ENCODE assay signal across 40 mouse cellular contexts in the genomic region with DNA sequence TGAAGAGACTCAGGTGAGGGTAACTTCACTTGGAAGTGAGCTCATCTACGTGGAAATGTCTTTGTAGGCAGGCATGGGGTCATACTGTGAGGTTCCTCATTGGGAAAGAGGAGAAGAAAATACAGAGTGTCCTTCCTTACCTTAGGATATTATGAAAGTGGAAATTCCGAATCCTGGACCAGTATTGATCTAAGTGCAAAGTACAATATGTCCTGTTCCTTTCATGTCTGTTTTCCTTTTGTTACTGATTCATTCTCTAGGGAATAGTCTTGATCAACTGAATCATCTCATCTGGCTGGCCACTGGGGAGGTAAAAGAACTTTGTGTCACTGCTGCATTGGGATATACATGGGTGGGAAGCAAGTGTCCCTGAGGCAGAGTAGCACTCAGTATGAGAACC. TPM values are rescaled to one million over a fixed set of nuclear protein-coding genes. Genes with fewer than 3 reads are reported as not detected.
"Had no signal": no experiment of that assay in that cellular context is flagged by ENCODE, and none has a peak within 500 bp of the region (broad histone marks: within the 10 kb centered on the region; RNA-seq: fewer than 3 reads in every experiment).

No protein-coding gene starts in this region.

- H3K4me3 ChIP-seq: embryonic facial prominence, embryonic 10.5 days; embryonic facial prominence, embryonic 12.5 days; embryonic facial prominence, embryonic 13.5 days; embryonic facial prominence, embryonic 15.5 days; erythroblast, embryonic 14.5 days; forebrain, embryonic 10.5 days; forebrain, embryonic 12.5 days; forebrain, embryonic 13.5 days; forebrain, embryonic 15.5 days; gastrocnemius, adult 2 months; heart, adult 2 months had no signal

- H3K4me1 ChIP-seq: embryonic facial prominence, embryonic 10.5 days; embryonic facial prominence, embryonic 12.5 days; embryonic facial prominence, embryonic 13.5 days; embryonic facial prominence, embryonic 15.5 days; forebrain, embryonic 10.5 days; forebrain, embryonic 12.5 days; forebrain, embryonic 13.5 days; forebrain, embryonic 15.5 days had no signal

- H3K27ac ChIP-seq: embryonic facial prominence, embryonic 10.5 days; embryonic facial prominence, embryonic 12.5 days; embryonic facial prominence, embryonic 13.5 days; embryonic facial prominence, embryonic 15.5 days; forebrain, embryonic 10.5 days; forebrain, embryonic 12.5 days; forebrain, embryonic 13.5 days; forebrain, embryonic 15.5 days; gastrocnemius, adult 2 months; heart, adult 2 months had no signal

- ATAC-seq: forebrain, embryonic 13.5 days; forebrain, embryonic 14.5 days; forebrain, embryonic 15.5 days; forebrain, embryonic 16.5 days; forebrain, postnatal 0 days had no signal

- H3K27me3 ChIP-seq: embryonic facial prominence, embryonic 12.5 days; embryonic facial prominence, embryonic 13.5 days; embryonic facial prominence, embryonic 15.5 days; forebrain, embryonic 12.5 days; forebrain, embryonic 13.5 days; forebrain, embryonic 15.5 days had no signal

- H3K36me3 ChIP-seq: embryonic facial prominence, embryonic 10.5 days; embryonic facial prominence, embryonic 12.5 days; embryonic facial prominence, embryonic 13.5 days; embryonic facial prominence, embryonic 15.5 days; forebrain, embryonic 10.5 days; forebrain, embryonic 12.5 days; forebrain, embryonic 15.5 days had no signal

- H3K9ac ChIP-seq: embryonic facial prominence, embryonic 12.5 days; embryonic facial prominence, embryonic 13.5 days; embryonic facial prominence, embryonic 15.5 days; forebrain, embryonic 12.5 days; forebrain, embryonic 13.5 days; forebrain, embryonic 15.5 days; forebrain, postnatal 0 days had no signal

- DNase-seq: cerebellum, adult 2 months; cerebellum, adult 8-10 months; cerebellum, adult 9-10 months; cerebellum, adult 9-11 months; cerebellum, postnatal 10 days; cerebellum, postnatal 14 days; cerebellum, postnatal 25 days; cerebellum, postnatal 36 days; embryo, embryonic 11 days; forebrain, postnatal 0 days; gastrocnemius, adult 2 months; gastrocnemius, postnatal 10 days; gastrocnemius, postnatal 14 days; gastrocnemius, postnatal 25 days; gastrocnemius, postnatal 36 days; heart, adult 11 months; heart, adult 18-20 months; heart, adult 2 months had no signal

- H3K4me2 ChIP-seq: embryonic facial prominence, embryonic 12.5 days; embryonic facial prominence, embryonic 13.5 days; embryonic facial prominence, embryonic 15.5 days; forebrain, embryonic 12.5 days; forebrain, embryonic 13.5 days; forebrain, embryonic 15.5 days had no signal

- H3K9me3 ChIP-seq: embryonic facial prominence, embryonic 10.5 days; embryonic facial prominence, embryonic 12.5 days; embryonic facial prominence, embryonic 13.5 days; embryonic facial prominence, embryonic 15.5 days; forebrain, embryonic 10.5 days; forebrain, embryonic 12.5 days; forebrain, embryonic 13.5 days; forebrain, embryonic 15.5 days had no signal

RNA-seq across cellular contexts. Expression of a gene that starts 1.2 kb away (rescaled TPM):
- total RNA-seq: common myeloid progenitor, adult 5-6 weeks; forebrain, postnatal 0 days; gastrocnemius, adult 18-20 months; gastrocnemius, adult 8-10 months; gastrocnemius, postnatal 10 days; gastrocnemius, postnatal 14 days; gastrocnemius, postnatal 25 days; gastrocnemius, postnatal 36 days; granulocyte monocyte progenitor cell, adult 5-6 weeks; heart, adult 18-20 months; heart, adult 2 months had no signal
- polyA plus RNA-seq: embryonic facial prominence, embryonic 10.5 days; embryonic facial prominence, embryonic 11.5 days; embryonic facial prominence, embryonic 12.5 days; embryonic facial prominence, embryonic 13.5 days; embryonic facial prominence, embryonic 14.5 days; embryonic facial prominence, embryonic 15.5 days; erythroblast, embryonic 14.5 days; forebrain, embryonic 10.5 days; forebrain, embryonic 11.5 days; forebrain, embryonic 12.5 days; forebrain, embryonic 13.5 days; forebrain, embryonic 14.5 days; forebrain, embryonic 15.5 days; forebrain, embryonic 16.5 days; forebrain, postnatal 0 days; frontal cortex, adult 2 months; gonadal fat pad, adult 2 months; heart, adult 2 months had no signal

RNA-seq across cellular contexts. Expression of a gene that starts 29.5 kb away (rescaled TPM):
- total RNA-seq: common myeloid progenitor, adult 5-6 weeks; forebrain, postnatal 0 days; gastrocnemius, adult 18-20 months; gastrocnemius, adult 2 months; gastrocnemius, adult 8-10 months; gastrocnemius, postnatal 10 days; gastrocnemius, postnatal 14 days; gastrocnemius, postnatal 25 days; gastrocnemius, postnatal 36 days; gastrocnemius, postnatal 4 days; granulocyte monocyte progenitor cell, adult 5-6 weeks; heart, adult 18-20 months; heart, adult 2 months had no signal
- polyA plus RNA-seq: cerebellum, adult 2 months; cortical plate, adult 2 months; embryonic facial prominence, embryonic 10.5 days; embryonic facial prominence, embryonic 11.5 days; embryonic facial prominence, embryonic 12.5 days; embryonic facial prominence, embryonic 13.5 days; embryonic facial prominence, embryonic 14.5 days; embryonic facial prominence, embryonic 15.5 days; erythroblast, embryonic 14.5 days; forebrain, embryonic 10.5 days; forebrain, embryonic 11.5 days; forebrain, embryonic 12.5 days; forebrain, embryonic 13.5 days; forebrain, embryonic 14.5 days; forebrain, embryonic 15.5 days; forebrain, embryonic 16.5 days; forebrain, postnatal 0 days; frontal cortex, adult 2 months; gonadal fat pad, adult 2 months; heart, adult 2 months had no signal

RNA-seq across cellular contexts. Expression of a gene that starts 30.3 kb away (rescaled TPM):
- total RNA-seq: common myeloid progenitor, adult 5-6 weeks; forebrain, postnatal 0 days; gastrocnemius, adult 18-20 months; gastrocnemius, adult 2 months; gastrocnemius, adult 8-10 months; gastrocnemius, postnatal 10 days; gastrocnemius, postnatal 14 days; gastrocnemius, postnatal 25 days; gastrocnemius, postnatal 4 days; granulocyte monocyte progenitor cell, adult 5-6 weeks; heart, adult 18-20 months had no signal
- polyA plus RNA-seq: embryonic facial prominence, embryonic 10.5 days; embryonic facial prominence, embryonic 11.5 days; embryonic facial prominence, embryonic 12.5 days; embryonic facial prominence, embryonic 13.5 days; embryonic facial prominence, embryonic 14.5 days; embryonic facial prominence, embryonic 15.5 days; erythroblast, embryonic 14.5 days; forebrain, embryonic 10.5 days; forebrain, embryonic 11.5 days; forebrain, embryonic 12.5 days; forebrain, embryonic 13.5 days; forebrain, embryonic 14.5 days; forebrain, embryonic 15.5 days; forebrain, embryonic 16.5 days; forebrain, postnatal 0 days; gonadal fat pad, adult 2 months; heart, adult 2 months had no signal

RNA-seq across cellular contexts. Expression of a gene that starts 35.5 kb away (rescaled TPM):
- total RNA-seq: common myeloid progenitor, adult 5-6 weeks; forebrain, postnatal 0 days; gastrocnemius, adult 18-20 months; gastrocnemius, adult 2 months; gastrocnemius, adult 8-10 months; gastrocnemius, postnatal 10 days; gastrocnemius, postnatal 25 days; gastrocnemius, postnatal 36 days; heart, adult 18-20 months; heart, adult 2 months had no signal
- polyA plus RNA-seq: embryonic facial prominence, embryonic 10.5 days; embryonic facial prominence, embryonic 11.5 days; embryonic facial prominence, embryonic 12.5 days; embryonic facial prominence, embryonic 13.5 days; embryonic facial prominence, embryonic 14.5 days; embryonic facial prominence, embryonic 15.5 days; erythroblast, embryonic 14.5 days; forebrain, embryonic 10.5 days; forebrain, embryonic 11.5 days; forebrain, embryonic 12.5 days; forebrain, embryonic 13.5 days; forebrain, embryonic 14.5 days; forebrain, embryonic 15.5 days; forebrain, embryonic 16.5 days; forebrain, postnatal 0 days had no signal

RNA-seq across cellular contexts. Expression of a gene that starts 40.6 kb away (rescaled TPM):
- total RNA-seq: common myeloid progenitor, adult 5-6 weeks; forebrain, postnatal 0 days; gastrocnemius, adult 18-20 months; gastrocnemius, adult 2 months; gastrocnemius, adult 8-10 months; gastrocnemius, postnatal 10 days; gastrocnemius, postnatal 14 days; gastrocnemius, postnatal 25 days; gastrocnemius, postnatal 36 days; gastrocnemius, postnatal 4 days; granulocyte monocyte progenitor cell, adult 5-6 weeks; heart, adult 18-20 months; heart, adult 2 months had no signal
- polyA plus RNA-seq: cerebellum, adult 2 months; cortical plate, adult 2 months; embryonic facial prominence, embryonic 10.5 days; embryonic facial prominence, embryonic 11.5 days; embryonic facial prominence, embryonic 12.5 days; embryonic facial prominence, embryonic 13.5 days; embryonic facial prominence, embryonic 14.5 days; embryonic facial prominence, embryonic 15.5 days; erythroblast, embryonic 14.5 days; forebrain, embryonic 10.5 days; forebrain, embryonic 11.5 days; forebrain, embryonic 13.5 days; forebrain, embryonic 14.5 days; forebrain, embryonic 15.5 days; forebrain, embryonic 16.5 days; forebrain, postnatal 0 days; frontal cortex, adult 2 months; gonadal fat pad, adult 2 months; heart, adult 2 months had no signal
